Mouse (Mus musculus) kidney, adult 18-20 months (tissue): ENCODE results near the gene Phf20.
"Not testable (repeated sequence)": the region's sequence is repeated elsewhere in the genome, so short reads cannot be mapped to it uniquely, and the experiment has no call there.

Experiments used
- DNase-seq: peaks from one replicate; pipeline ENCODE4 v3.0.0; 2021

The Phf20 gene

DNA sequence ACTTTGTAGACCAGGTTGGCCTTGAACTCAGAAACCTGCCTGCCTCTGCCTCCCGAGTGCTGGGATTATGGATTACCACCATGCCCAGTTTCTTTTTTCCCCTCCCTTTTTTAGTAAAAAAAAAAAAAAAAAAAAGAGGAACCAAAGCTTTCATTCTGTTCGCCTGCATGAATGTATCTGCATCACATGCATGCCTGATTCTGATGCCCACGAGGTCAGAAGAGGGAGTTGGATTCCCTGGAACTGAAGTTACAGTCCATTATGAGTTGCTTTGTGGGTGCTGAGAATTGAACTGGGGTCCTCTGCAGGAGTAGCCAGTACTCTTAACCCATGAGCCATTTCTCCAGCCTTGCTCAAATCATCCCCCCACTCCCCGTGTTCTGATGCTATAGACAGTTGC lies 5.2 kb downstream of the Phf20 start:
- no peak for DNase-seq

GRCm38 (mm10) chr2:156202848-156203437 lies 6.7 kb downstream of the Phf20 start:
- DNase-seq, result peak; percentile 79

DNA sequence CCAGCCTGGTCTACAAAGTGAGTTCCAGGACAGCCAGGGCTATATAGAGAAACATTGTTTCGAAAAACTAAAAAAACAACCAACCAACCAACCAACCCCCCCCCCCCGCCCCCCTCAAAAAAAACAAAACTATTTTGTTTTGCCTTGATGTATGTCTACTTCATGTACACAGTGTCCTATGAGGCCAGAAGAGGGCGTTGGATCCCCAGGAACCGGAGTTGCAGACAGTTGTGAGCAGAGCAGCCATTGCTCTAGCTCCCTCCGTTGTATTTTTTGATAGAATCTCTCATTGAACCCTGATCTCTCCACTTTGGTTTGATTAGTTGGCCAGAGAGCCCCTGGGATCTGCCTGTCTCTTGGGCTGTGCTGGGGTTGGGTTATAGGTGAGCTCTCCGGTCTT lies 7.7 kb downstream of the Phf20 start:
- no peak for DNase-seq

- DNase-seq, result no peak
These were observed 21.5 kb downstream of the Phf20 start for GRCm38 (mm10) chr2:156217786-156218185.

- DNase-seq, result no peak
These were observed 25.8 kb downstream of the Phf20 start for GRCm38 (mm10) chr2:156222100-156222499.

DNA sequence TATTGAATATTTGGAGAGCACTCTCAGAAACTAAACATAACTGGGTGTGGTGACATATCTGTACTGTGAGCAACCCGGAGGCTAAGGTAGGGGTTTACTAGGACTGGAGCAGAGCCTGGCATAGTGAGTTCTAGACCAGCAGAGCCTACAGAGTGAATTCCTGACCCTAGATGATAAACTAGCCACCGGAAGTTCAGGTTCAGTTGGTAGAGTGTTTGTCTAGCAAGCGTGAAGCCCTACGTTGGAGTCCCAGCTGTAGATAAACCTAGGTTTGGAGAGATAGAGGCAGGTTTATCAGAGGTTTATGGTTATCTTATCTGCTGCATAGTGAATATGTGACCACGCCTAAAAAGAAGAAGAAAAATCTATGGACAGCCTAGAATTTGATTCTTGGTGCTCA lies 27.8 kb downstream of the Phf20 start:
- DNase-seq, result no peak

- DNase-seq, result no peak
These were observed 31.4 kb downstream of the Phf20 start for GRCm38 (mm10) chr2:156227689-156228088.

- DNase-seq, result no peak
These were observed 32.9 kb downstream of the Phf20 start for GRCm38 (mm10) chr2:156229171-156229570.

DNA sequence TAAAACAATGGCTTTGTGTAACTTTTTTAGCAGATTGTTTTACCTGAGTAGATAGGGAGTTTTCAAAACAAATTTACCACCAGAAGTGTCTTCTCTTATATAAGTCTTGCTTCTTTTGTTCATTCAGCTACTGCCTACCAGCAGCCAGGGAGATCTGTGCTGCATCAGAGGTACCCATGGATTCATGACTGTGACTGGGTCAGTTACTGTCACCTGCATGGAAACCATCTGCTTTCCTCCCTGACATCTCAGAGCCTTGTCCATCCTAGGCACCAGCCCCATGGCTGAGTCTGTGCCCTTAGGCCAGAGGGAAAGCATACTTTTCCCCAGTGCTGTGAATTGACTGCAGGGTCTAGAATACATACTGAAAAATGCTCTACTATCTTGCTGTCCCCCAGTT lies 35.1 kb downstream of the Phf20 start:
- no peak for DNase-seq

DNA sequence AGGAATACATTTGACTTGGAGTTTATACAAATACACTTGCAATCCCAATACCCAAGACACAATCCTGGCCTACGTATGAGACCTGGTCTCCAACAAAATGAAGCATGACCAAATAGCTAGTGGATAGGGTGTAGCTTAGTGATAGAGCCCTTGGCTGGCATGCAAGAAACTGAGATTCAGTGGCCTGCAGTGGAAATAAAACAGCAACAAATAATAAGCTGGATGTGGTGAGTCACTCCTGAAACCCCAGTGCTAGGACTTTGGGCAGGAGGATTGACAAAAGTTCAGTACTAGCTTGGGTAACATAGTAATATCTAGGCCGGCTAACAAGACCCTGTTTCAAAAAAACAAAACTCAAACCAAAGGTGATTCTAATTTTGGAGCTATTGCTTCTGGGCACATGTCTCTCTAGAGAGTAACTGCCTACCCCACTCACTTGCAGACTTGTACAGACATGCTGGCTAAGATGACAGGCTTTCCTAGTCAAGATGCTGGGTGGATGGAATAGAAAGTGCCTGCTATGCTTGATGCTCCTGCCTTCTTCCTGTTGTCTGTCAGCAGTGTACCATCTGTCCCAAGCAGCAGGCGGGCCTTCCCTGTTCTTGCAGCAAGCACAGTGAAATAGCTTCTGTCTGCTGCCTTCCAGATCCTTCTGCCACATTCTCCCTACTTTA lies 37.1 kb downstream of the Phf20 start:
- DNase-seq, result no peak

DNA sequence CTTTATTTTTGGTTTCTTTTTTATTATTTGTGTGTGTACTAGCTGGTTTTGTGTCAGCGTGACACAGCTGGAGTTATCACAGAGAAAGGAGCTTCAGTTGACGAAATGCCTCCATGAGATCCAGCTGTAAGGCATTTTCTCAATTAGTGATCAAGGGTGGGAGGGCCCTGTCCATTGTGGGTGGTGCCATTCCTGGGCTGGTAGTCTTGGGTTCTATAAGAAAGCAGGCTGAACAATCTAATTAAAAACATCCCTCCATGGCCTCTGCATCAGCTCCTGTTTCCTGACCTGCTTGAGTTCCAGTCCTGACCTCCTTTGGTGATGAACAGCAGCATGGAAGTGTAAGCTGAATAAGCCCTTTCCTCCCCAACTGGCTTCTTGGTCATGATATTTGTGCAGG lies 37.8 kb downstream of the Phf20 start:
- not testable (repeated sequence) for DNase-seq

- peak; percentile 48 for DNase-seq
These were observed 39.6 kb downstream of the Phf20 start for GRCm38 (mm10) chr2:156235847-156236246.

- DNase-seq, result no peak
These were observed 45.4 kb downstream of the Phf20 start for GRCm38 (mm10) chr2:156241662-156242061.

DNA sequence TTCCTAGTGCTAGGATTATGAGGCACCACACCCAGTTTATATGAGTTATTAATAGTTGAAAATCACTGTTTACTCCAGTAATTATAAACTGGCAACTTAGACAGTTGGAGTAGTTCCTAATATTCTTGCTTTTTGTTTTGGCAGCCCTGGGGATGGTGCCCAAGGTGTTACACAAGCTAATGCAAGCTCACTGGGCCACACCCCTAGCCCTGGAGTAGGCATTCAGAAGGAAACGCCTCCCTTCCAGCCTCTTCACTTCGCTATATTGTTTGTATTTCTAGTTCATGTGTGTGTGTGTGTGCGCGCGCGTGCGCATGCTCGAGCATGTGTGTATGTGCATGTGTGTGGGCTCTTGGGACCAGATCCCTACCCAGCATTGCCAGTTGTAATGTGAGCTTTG lies 46.7 kb downstream of the Phf20 start:
- DNase-seq, result no peak

GRCm38 (mm10) chr2:156247599-156247998 lies 51.3 kb downstream of the Phf20 start:
- DNase-seq, result no peak

DNA sequence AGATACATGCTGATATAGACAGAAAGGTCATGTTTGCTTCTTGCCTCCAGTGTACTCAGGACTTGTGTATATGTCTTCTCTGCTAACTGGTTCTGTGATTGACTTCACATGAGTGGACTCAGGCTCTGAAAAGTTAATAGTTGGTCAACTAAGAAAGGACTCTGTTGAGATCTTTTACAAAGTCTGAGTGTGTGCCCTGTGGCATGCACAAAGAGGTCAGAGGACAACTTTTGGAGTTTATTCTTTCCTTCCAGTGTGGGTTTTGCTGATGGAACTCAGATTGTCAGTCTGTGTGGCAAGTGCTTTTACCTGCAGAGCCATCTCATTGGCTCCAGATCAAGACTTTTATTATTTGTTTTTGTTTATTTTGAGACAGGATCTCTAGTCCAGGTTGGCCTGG lies 54.5 kb downstream of the Phf20 start:
- DNase-seq, result peak; percentile 24

GRCm38 (mm10) chr2:156251291-156251690 lies 55.0 kb downstream of the Phf20 start:
- no peak for DNase-seq

DNA sequence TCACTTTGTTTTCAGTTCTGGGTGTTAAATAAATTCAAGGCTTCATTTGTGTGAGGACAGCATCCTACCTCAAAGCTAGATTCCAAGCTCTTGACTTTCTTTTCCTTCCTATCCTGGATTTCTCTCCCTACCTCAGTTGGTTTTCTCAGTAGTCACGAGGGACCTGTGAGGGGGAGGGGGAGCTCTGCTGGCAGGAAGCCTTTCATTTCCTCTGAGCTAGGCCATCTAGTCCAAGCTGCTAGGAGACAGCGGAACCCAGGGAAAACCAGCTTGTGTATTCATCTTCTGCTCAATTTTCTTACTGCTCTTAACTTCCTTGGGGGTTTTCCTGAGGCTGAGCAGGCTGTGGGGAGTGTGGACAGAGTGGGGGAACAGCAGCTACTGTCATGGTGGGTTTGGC lies 60.8 kb downstream of the Phf20 start:
- peak; percentile 57 for DNase-seq

DNA sequence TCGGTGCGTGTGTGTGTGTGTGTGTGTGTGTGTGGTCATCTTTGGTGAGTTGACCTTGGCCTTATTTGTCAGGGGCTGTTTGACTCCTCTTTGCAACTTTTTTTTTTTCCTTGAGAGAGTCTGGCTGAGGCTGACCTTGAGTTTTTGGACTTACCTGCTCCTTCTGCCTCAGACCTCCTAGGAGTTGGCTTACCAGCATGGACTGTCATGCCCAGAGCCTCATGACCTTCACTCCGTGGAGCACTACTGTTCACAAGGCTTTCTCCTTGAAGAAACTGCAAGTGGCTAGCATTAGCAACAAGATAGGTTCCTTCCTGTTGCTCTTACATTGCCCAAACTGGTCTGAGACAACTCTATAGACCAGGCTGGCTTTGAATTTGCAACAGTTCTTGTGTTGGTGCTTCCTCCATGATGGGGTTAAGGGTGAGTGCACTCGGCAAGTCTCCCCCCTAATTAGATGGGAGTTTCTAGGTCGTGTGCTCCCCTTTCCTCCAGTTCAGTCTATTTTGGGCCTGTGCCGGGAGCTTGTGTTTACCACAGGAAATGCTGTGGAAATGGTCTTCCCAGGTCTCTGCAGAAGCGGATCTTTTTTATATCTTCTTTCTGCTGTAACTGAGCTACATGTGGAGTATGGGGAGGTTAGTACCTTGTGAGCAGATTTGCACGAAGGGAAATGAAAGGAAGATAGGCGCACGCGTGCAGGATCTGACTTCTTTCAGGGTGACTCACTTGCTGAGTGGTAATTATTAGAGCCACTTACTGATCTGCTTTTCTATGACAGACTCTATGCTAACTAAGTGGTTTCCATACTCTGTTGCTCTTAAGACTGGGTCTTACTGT lies 61.9 kb downstream of the Phf20 start:
- DNase-seq, result peak; percentile 21

- DNase-seq, result no peak
These were observed 64.7 kb downstream of the Phf20 start for GRCm38 (mm10) chr2:156260968-156261367.

GRCm38 (mm10) chr2:156263204-156263893 lies 67.1 kb downstream of the Phf20 start:
- DNase-seq, result no peak

GRCm38 (mm10) chr2:156267636-156268035 lies 71.4 kb downstream of the Phf20 start:
- DNase-seq, result no peak

DNA sequence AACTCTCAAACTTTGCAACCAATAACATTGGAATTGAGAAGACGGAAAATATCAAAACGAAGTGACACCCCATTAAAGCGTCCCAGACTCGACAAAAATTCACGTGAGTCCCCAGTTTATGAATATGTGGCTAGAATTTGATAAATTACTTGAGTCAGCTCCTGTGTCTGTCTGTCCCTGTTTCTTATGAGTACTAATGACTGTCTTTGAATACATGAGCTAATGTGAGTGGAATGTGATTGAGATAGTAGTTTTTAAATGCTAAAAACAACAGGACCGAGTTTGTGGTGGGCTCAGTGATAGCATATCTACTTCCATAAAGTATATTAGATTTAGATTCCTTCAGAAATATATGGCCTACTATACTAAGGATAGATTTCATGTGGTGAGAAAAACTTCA lies 76.3 kb downstream of the Phf20 start:
- no peak for DNase-seq
